ENCODE assay signal across 20 mouse cellular contexts in the genomic region with DNA sequence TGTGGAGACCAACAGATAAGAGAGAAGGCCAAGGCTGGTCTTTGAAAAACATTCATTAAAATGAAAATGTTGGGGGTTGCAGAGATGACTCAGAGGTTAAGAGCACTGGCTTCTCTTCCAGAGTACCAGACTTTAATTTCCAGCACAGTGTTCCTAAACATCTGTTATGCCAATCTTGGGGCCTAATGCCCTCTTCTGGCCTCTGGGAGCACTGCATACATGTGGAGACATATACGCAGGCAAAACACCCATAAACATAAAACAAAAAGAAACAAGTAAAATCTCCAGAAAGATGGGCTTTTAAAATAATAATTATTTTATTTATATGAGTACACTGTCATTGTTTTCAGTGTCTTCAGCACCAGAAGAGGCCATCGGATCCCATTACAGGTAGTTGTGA.
"Had no signal": no experiment of that assay in that cellular context is flagged by ENCODE, and none has a peak within 500 bp of the region (broad histone marks: within the 10 kb centered on the region; RNA-seq: fewer than 3 reads in every experiment).

No protein-coding gene starts in this region.

- H3K27ac ChIP-seq: kidney, postnatal 0 days; limb, embryonic 12.5 days; limb, embryonic 15.5 days; liver, embryonic 14.5 days; macrophage; midbrain, embryonic 10.5 days; midbrain, embryonic 13.5 days; neural tube, embryonic 12.5 days; neural tube, embryonic 15.5 days; stomach, embryonic 15.5 days had no signal

- H3K9ac ChIP-seq: limb, embryonic 12.5 days; limb, embryonic 15.5 days; liver, embryonic 14.5 days; liver, postnatal 0 days; lung, embryonic 14.5 days; midbrain, embryonic 13.5 days; neural tube, embryonic 12.5 days; neural tube, embryonic 15.5 days; stomach, embryonic 15.5 days had no signal

- H3K4me2 ChIP-seq: limb, embryonic 12.5 days; limb, embryonic 15.5 days; liver, embryonic 11.5 days; lung, embryonic 14.5 days; midbrain, embryonic 13.5 days; neural tube, embryonic 12.5 days; neural tube, embryonic 15.5 days; stomach, embryonic 15.5 days had no signal

- H3K36me3 ChIP-seq: limb, embryonic 12.5 days; limb, embryonic 15.5 days; midbrain, embryonic 10.5 days; midbrain, embryonic 13.5 days; neural tube, embryonic 12.5 days; neural tube, embryonic 15.5 days; stomach, embryonic 15.5 days had no signal

- H3K4me3 ChIP-seq: limb, embryonic 12.5 days; limb, embryonic 15.5 days; midbrain, embryonic 10.5 days; midbrain, embryonic 13.5 days; neural tube, embryonic 12.5 days; neural tube, embryonic 15.5 days; stomach, embryonic 15.5 days had no signal

- H3K27me3 ChIP-seq: midbrain, embryonic 13.5 days had no signal

- H3K9me3 ChIP-seq: limb, embryonic 12.5 days; limb, embryonic 15.5 days; midbrain, embryonic 10.5 days; midbrain, embryonic 13.5 days; neural tube, embryonic 12.5 days; neural tube, embryonic 15.5 days; stomach, embryonic 15.5 days had no signal

- DNase-seq: kidney, adult 2 months; kidney, postnatal 25 days; liver, postnatal 0 days; lung, embryonic 14.5 days; right cerebral cortex, adult 18-20 months; right cerebral cortex, postnatal 14 days; spleen, adult 18-20 months; thymus, postnatal 25 days had no signal

- ATAC-seq: liver, postnatal 0 days; lung, postnatal 0 days; midbrain, embryonic 13.5 days had no signal
